Mouse (Mus musculus): ENCODE data around the gene Vps51.

DNA sequence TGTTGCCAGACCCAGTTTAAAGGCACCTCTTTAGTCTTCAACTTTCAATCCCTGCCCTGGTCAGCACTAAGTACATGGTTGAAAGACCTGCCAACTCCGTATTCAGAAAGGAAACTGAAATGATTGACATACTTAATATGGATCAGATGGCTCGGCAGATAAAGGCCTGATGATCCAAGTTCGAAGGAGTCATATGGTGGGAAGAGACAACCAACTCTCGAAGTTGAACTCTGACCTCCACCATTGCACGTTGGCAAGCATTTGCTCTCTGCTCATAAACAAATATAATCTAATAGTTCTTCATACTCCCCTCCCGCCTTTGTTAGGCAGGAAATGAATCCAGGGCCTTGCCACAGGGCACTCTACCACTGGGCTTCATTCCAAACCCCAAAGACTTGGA lies 48.0 kb downstream of the Vps51 start:
- no peak for TF ChIP-seq CTCF (IDR thresholded peaks at IDR 0.05; ENCODE audit: borderline replicate concordance, control insufficient read depth, extremely low read depth, insufficient read depth, low read length, poor library complexity)
- no peak for TF ChIP-seq POLR2A (IDR thresholded peaks at IDR 0.05; ENCODE audit: control insufficient read depth, extremely low read depth, insufficient read depth, low read length, poor library complexity)

Measured in thymus, adult 2 months (tissue).